Mouse (Mus musculus): ENCODE results near the gene Nceh1.
A peak's percentile ranks its signal among the peaks of the same experiment; 100 is the strongest.
"Not testable (repeated sequence)": the region's sequence is repeated elsewhere in the genome, so short reads cannot be mapped to it uniquely, and the experiment has no call there.

The Nceh1 gene

DNA sequence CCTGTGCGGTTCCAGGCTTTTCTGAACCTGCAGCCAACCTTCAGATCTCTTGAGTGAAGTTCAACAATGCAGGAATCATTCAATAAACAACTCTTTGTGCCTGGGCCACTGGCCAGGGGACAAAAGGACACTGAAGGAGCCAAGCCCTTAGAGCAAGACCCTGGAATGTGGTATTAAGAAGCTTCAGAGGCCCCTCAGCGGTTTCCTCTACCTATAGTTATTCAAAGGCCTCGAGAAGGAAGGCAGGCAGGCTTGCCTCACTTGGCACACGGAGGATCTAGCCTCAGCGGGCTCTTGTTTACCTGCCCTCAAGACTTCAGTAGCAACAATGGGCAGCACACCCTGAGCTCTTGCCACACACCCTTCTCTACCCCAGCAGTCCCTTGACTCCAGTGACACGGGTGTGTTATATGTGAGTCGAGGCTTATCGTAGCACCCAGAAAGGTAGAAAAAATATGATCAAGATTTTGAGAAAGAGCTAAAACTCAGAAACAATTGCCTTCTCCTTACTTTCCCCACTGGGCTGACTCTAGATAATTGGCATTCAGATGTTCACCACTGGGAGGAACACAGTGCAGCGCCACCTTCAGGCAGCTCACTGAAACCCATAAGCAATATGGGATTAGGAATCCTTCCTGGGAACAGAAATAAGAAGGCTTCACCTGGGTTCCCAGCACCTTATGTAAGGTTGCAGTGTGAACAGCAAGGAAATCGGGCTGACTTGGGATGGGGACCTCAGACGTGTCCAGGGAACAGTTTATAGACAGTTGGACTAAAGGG is 46.0 kb downstream of the Nceh1 start:
- no peak for DNase-seq (ENCODE audit: low spot score in 2 of 2)

DNA sequence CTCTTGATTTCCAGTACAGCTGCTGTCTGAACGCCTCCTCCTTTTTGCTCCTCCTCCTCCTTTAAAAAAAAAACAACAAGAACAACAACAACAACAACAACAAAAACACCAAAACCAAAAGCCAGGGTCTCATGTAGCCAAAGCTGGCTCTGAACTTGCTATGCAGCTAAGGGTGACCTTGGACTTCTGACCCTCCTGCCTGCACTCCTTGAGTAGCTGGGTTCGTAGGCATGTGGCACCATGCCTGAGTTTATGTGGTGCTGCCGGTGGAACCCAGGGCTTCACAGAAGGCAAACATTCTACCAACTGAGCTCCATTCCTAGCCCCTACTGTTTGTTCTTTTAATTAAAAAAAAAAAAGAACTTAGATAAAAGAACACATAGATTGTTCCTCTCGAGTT is 50.6 kb downstream of the Nceh1 start:
- DNase-seq (ENCODE audit: low spot score in 2 of 2), result no peak

DNA sequence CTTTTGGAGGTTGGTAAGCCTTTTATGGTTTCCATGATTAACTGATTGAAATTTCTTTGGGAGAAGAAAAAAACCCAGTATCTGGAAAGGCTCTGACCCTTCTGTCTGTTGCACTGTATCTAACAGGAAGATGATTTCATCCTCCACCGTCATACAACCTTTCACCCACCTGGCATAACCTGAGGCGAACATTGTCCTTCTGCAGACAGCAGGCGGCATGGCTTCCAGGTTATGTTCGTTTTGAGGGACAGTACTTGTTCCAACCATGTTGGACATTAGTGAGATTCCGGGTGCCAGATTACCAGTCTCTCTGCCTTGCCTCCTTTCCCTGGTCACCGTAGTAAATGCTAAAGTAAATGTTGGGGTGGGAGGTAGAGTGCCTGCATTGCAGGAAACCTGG is 51.1 kb downstream of the Nceh1 start:
- DNase-seq (ENCODE audit: low spot score in 2 of 2), result no peak

DNA sequence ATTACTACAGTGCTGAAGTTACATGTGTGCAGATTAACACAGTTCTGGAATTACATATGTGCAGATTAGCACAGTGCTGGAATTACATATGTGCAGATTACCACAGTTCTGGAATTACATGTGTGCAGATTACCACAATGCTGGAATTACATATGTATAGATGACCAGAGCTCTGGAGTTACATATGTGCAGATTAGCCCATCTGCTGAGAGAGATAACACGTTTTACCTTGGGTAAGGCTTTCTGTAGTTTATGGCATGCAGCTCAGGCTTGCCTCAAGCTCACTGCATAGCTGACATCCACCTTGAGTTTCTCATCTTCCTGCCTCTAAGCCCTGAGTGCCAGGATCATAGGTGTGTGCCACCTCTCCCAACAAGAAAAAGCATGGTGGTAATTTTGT is 52.2 kb downstream of the Nceh1 start:
- no peak for DNase-seq (ENCODE audit: low spot score in 2 of 2)

DNA sequence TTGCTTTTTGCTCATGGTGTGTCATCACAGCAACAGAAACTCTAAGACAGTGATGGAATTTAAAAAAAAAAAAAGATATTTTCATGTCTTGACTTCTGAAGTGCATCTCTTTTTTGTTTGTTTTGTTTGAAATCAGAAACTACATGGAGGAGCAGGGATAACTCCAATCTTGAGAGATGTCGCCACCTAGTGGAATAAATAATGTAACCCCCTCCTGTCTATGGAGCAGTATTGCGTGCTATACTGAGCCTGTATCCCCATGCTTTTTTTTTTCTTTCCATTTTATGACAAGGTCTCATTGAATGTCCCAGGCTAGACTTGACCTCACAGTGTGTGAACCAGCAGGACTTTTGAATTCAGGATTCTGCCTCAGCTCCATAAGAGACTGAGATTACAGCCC is 54.5 kb downstream of the Nceh1 start:
- peak in 1 of 2 experiments; percentile 37 for DNase-seq (ENCODE audit: low spot score in 2 of 2)

DNA sequence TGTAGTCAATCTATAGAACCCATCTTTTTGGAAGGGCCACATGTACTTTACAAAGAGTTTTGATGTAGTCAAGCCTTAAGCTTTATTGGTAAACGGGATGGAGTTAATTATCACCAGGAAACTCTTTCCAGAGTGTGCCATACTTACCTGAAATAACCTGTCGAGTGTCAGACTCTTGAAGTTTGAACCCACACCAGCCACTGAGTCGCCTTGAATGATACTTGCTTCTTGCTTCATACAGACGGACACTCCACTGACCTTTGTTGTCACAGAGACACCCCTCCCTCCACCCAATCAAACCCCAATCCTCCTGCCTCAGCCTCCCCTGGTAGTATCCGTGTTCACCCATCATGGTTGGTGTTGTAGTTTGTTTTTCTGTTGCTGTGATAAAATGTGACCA is 55.8 kb downstream of the Nceh1 start:
- no peak for DNase-seq (ENCODE audit: low spot score in 2 of 2)

DNA sequence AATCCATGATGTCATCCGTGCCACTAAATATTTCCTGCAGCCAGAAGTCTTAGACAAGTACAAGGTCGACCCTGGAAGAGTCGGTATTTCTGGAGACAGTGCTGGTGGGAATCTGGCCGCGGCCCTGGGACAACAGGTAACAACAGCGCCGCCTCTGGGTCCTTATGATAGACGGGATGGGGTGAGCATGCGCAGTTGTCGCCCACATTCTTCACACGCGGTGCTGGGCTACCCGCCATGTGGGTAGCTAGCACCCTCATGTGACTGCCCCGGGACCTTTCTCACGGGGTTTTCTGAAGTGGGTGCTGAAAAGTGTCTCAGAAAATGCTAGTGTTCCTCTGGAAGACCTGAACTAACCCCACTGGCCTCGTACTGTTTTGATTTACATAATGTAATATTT is 56.8 kb downstream of the Nceh1 start:
- no peak for DNase-seq (ENCODE audit: low spot score in 2 of 2)

DNA sequence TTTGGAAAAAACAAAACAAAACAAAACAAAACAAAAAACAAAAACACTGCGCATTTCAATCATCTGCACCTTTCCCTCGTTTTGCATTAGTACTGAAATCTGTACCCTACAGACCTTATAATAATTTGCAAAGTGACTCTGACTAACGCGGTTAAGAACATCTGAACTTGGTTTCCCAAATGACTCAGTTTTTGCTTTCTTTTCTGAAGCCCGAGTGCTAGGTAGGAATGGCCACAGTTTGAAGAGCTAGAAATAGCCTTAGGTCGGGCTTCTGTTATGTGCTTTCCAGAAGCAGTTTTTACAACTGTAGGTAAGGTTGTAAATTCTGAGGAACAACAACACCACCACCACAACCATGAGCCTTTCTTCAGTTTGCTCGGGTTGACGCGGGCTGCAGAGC is 59.1 kb downstream of the Nceh1 start:
- no peak for DNase-seq (ENCODE audit: low spot score in 2 of 2)

DNA sequence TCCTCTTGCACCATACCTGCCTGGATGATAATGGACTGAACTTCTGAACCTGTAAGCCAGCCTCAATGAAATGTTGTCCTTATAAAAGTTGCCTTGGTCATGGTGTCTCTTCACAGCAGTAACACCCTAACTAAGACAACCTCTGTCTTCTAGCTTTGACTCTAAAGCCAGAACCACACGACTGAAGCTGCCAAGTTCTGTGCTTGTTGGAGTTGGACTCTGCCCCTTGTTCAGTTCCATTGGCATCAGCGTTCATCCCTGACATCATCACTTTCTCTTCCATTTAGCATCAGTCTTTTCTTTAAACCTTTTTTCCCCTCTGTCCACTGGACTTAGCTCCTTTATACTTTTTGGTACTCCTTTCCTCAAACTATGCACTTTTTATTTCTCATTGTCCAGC is 63.4 kb downstream of the Nceh1 start:
- no peak for DNase-seq (ENCODE audit: low spot score in 2 of 2)

DNA sequence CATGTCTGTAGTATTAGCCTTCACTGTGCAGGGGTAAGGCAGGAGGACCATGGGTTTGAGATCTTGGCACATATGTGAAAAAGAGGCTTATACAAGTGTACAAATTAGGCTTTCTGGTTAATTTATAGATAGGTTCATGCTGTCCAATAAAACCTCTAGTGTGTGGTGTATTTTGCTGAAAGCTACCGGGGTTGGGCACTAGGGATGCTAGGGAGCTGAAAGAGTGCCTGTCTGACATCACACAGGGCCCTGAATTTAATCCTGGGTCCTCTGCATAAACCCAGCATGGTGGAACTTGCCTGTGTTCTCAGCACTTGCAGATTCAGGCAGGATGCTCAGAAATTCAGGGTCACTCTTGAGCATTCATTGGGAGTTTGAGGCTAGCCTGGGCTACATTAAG is 65.0 kb downstream of the Nceh1 start:
- DNase-seq (ENCODE audit: low spot score in 2 of 2), result no peak

DNA sequence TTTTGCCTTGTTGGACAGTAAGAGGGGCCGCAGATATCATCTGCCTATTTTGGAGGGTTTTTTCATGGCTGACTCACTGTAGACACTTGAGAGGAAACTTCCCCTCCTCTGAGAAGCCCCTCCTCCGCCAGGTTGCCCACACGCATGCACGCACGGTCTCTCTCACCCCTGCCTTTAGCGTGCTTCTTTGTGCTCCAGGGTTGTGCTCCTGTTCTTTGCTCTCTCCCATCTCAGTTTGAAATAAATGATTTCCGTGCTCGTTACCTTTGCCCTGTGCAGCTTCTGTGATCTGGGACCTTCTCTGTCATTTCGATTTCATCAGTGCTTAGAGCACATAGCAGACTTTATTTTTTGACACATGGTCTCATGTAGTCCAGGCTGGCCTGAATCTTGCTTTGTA is 66.3 kb downstream of the Nceh1 start:
- DNase-seq (ENCODE audit: low spot score in 2 of 2), result no peak

DNA sequence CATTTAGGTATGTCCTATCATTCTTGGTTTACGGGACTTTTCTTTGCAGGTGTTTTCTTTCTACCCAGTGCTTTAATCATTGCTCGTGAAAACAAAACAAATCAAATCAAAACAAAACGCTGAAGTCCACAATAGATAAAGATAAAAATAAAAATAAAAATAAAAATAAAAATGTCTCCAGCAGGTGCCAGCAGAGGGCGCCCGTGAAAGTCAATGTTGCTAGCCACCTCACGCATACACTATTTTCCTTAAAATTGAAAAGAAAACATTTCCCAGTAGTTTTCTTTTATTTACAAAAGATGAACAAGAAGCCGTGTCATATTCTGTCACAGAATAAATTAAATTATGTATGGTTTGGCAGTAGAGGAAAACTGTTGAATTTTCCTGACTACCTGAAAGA is 68.2 kb downstream of the Nceh1 start:
- DNase-seq (ENCODE audit: low spot score in 2 of 2), result no peak

DNA sequence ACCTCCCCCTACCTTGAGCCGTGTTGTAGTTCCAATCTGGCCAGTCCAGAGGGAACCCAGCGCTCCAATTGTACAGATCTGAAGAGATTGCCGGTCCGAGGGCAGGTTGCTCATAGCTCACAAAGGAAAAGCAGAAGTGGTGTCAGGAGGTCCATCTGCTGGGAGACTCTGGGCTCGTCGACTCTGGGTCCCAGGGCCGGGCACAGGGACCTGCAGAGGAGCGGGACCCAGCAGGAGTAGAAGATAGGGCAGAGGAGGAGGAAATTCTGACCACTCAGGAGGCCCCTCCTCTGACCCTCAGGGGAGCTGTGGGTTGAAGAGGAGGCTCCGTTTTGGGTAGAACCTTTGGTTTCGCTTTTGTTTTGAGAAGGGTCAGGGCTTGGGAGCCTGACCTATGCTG is 75.7 kb downstream of the Nceh1 start:
- DNase-seq (ENCODE audit: low spot score in 2 of 2), result no peak

DNA sequence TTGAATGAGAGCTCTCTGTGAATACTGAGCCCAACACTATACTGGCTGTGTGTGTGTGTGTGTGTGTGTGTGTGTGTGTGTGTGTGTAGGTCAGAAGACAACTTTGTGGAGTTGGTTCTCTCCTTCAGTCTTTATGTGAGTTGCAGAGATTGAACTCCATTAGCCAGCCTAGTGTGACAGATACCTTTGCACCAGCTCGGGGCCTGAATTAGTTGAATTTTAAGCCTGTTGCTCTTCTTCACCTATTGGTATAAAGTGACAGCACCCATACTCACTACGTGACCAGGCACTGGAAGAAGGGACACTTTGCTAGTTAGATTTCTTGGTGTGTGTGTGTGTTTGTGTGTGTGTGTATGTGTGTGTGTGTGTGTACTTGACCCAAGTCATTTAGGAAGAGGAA is 77.6 kb downstream of the Nceh1 start:
- no peak for DNase-seq (ENCODE audit: low spot score in 2 of 2)

DNA sequence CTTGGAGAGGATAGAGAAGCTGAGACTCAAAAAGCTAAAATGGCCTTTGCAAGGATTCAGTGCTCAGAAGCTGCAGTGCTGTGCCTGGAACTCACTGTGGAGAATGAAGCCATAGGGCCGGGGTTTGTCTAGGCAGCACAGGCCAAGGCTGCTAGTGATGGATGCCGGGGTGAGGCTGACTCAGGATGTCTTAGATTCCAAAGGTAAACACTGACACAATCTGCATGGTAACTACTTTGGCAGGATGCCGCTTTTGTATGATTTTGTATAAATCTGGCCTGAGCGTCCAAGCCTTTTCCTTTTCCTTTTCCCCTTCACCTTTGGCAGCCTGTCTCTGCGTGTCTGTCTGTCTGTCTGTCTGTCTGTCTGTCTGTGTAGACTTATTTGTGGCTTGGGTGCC is 84.6 kb downstream of the Nceh1 start:
- DNase-seq (ENCODE audit: low spot score in 2 of 2), result no peak

DNA sequence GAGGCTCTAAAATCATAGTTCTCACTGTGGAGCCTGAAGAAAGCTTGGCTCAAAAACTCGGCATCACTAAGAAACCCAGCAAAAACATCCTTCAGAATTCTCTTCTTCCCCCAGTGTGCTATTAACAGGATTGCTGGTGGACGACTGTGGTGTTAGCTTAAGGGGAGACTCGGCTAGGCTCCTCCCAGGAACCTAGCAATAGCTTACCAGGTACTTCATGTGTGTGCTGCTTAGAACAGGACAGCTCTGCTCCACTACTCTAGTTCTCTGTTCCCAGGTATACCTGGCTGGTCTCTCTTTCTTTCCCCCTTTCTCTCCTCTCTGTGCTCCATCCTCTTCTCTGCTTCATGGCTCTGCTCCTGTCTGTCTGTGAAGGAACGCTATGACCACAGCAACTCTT is 85.1 kb downstream of the Nceh1 start:
- DNase-seq (ENCODE audit: low spot score in 2 of 2), result no peak

DNA sequence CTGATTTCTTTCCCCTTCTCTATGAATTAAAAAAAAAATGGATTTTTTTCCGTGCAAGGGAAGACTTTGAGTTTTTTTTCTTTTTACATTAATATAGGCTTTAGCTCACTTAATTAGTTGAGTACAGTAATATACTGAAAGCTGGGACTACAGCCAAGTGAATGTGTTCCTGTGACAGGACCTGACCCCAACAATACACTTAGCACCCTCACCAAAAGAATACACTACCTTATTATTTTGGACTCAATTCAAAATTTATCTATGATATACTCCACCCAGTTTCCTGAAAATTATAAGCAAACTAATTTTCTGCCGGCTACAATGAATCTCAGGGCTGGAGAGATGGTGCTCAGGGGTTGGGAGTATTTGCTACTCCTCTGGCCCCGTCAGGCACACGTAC is 86.4 kb downstream of the Nceh1 start:
- no peak for DNase-seq (ENCODE audit: low spot score in 2 of 2)

DNA sequence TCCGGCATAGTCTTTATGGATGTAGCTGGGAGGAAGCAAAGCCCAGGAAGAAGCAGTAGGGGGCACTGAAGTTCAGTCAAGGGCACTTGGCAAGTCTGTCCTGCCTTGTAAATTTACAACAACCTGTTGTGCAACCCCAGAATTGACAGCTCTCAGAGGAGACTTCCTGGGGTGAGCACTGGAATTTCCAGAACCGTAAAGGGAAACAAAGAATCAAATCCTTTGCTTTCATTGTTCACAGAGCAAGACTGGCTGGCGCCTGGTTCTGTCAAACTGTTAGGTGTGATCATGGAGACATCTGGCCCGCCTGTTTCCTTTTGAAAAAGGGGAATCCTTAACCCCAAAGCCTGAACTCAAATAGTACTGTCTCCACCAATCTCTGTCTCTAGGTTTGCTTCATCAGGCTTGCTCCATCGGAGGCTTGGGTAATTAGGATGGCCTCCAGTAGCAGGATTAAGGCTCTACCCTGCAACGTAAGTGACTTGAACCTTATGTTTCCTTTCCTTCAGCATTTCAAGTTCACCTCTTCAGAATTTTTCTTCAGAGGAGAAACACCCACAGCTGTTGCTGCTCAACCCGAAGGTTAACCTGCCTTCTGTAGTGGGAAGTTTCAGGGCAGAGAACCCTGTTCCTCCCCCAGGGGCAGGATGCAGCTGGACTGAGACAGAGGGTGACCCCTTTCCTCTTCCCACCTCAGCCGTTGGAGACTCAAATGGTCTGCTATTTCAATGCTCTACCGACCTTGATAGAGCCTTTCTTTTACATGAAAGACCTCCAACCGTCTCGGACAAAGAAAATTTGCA is 87.6 kb downstream of the Nceh1 start:
- DNase-seq (ENCODE audit: low spot score in 2 of 2), result no peak

DNA sequence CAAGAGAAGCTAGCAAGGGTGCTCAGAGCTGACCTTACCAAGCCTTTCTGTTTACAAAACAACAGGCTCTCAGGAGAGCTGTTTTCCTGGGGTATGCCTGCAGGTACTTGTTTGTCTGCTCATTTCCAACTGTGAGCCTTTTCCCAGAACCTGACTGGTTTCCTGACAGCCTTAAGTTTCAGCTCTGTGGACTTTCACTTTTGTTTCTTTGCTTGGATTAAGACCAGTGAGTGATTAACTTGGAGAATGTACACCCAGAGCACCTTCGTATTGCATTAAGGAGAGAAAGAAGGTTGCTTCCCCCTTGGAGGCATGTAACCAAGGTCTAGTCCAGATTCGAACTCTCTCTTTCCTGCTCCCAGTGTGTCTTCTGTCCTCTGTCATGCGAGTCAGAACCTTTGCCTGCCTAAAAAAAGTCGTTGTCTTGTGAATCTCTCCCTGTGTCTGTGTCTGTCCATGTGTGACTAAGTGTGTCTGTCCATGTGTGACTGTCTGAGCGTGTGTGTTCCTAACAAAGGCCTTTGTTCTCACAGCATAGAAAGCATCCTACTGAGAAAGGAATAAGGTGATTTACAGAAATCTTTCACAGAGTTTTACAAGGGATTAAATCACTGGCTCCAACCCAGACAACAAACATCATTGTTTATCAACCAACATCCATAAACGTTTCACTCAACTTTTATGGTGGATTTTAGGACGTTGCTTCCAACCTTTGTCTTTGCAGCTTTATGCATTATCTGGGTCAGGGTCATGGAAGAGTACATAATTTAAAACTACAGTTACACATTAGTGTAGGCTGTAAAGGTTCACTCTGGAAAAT is 90.4 kb downstream of the Nceh1 start:
- DNase-seq (ENCODE audit: low spot score in 2 of 2), result no peak

DNA sequence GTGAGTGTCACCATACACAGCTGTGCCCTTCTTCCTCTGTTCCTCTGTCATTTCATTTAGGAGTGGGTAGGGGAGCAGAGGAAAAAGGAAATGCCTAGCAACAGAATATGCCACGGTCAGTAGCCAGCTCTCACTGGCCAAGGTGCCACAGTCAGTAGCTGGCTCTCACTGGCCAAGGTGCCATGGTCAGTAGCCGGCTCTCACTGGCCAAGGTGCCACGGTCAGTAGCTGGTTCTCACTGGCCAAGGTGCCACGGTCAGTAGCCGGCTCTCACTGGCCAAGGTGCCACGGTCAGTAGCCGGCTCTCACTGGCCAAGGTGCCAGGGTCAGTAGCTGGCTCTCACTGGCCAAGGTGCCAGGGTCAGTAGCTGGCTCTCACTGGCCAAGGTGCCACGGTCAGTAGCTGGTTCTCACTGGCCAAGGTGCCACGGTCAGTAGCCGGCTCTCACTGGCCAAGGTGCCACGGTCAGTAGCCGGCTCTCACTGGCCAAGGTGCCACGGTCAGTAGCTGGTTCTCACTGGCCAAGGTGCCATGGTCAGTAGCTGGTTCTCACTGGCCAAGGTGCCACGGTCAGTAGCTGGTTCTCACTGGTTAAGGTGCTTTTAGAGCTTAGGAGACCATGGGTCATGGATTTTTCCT is 96.6 kb downstream of the Nceh1 start:
- DNase-seq (ENCODE audit: low spot score in 2 of 2), result not testable (repeated sequence)

DNA sequence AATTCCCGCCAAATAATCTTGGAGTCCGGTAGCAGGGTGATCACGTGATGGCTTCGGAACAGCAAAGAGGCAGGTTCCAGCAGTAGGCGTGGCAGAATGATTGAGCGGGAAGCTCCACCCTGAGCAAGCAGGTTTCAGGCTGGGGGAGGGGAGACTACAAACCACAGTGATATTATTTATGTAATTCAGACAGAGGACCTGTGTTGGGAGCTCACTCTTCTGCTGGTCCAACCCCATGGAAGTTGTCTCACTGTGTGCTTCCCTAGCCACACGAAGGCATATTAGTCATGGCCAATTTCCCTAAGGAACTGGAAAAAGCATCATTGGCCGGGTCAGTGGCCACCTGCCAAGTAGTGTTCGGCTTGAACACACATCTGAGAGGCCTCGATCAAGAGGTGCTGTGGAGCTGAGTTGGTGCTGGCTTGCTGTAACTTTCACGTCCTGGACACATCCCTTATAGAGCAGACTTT is 97.5 kb downstream of the Nceh1 start:
- DNase-seq (ENCODE audit: low spot score in 2 of 2), result no peak
